ENCODE assay signal across 17 mouse cellular contexts in genomic region chr1:124706246-124706645, GRCm38 (mm10).
"Had no signal": no experiment of that assay in that cellular context is flagged by ENCODE, and none has a peak within 500 bp of the region (broad histone marks: within the 10 kb centered on the region; RNA-seq: fewer than 3 reads in every experiment).

No protein-coding gene starts in this region.

- H3K27ac ChIP-seq: intestine, embryonic 15.5 days; limb, embryonic 10.5 days; liver, embryonic 15.5 days; midbrain, embryonic 10.5 days; neural tube, embryonic 15.5 days; stomach, embryonic 15.5 days had no signal

- DNase-seq: kidney, adult 18-20 months; kidney, postnatal 10 days; kidney, postnatal 4 days; lung, embryonic 14.5 days; lung, postnatal 10 days; lung, postnatal 4 days; midbrain, embryonic 14.5 days; spleen, adult 18-20 months; thymus, postnatal 36 days had no signal

- H3K4me3 ChIP-seq: intestine, embryonic 15.5 days; limb, embryonic 10.5 days; liver, embryonic 15.5 days; midbrain, embryonic 10.5 days; myocyte; neural tube, embryonic 15.5 days; stomach, embryonic 15.5 days had no signal

- H3K9ac ChIP-seq: intestine, embryonic 15.5 days; liver, embryonic 15.5 days; lung, embryonic 14.5 days; neural tube, embryonic 15.5 days; stomach, embryonic 15.5 days had no signal

- H3K27me3 ChIP-seq: intestine, embryonic 15.5 days; liver, embryonic 15.5 days; neural tube, embryonic 15.5 days; stomach, embryonic 15.5 days had no signal

- H3K9me3 ChIP-seq: intestine, embryonic 15.5 days; limb, embryonic 10.5 days; liver, embryonic 15.5 days; midbrain, embryonic 10.5 days; neural tube, embryonic 15.5 days; stomach, embryonic 15.5 days had no signal

- ATAC-seq: intestine, embryonic 15.5 days had no signal

- H3K4me2 ChIP-seq: intestine, embryonic 15.5 days; liver, embryonic 11.5 days; liver, embryonic 15.5 days; lung, embryonic 14.5 days; neural tube, embryonic 15.5 days; stomach, embryonic 15.5 days had no signal

- H3K36me3 ChIP-seq: intestine, embryonic 15.5 days; limb, embryonic 10.5 days; liver, embryonic 15.5 days; midbrain, embryonic 10.5 days; neural tube, embryonic 15.5 days; stomach, embryonic 15.5 days had no signal

- H3K4me1 ChIP-seq: intestine, embryonic 15.5 days; limb, embryonic 10.5 days; liver, embryonic 15.5 days; midbrain, embryonic 10.5 days; neural tube, embryonic 15.5 days; stomach, embryonic 15.5 days had no signal
